Mouse (Mus musculus) embryonic facial prominence, embryonic 13.5 days (tissue): ENCODE data around the gene Adamts5. TPM values are rescaled to one million over a fixed set of nuclear protein-coding genes. Genes with fewer than 3 reads are reported as not detected.

Source experiments
- ATAC-seq: fragments of 200-750 bp; cut with Nextera tagmentation; 2 replicates; pipeline ENCODE4 v1.8.0; 2017; ENCODE audit warnings: low read depth; ENCODE audit not compliant: insufficient number of reproducible peaks, insufficient read depth, low FRiP score, low TSS enrichment
- H3K27ac ChIP-seq: fragments of 300-500 bp; sonication (generic); 2 replicates; pipeline ENCODE4 v1.5.1; 2015; ENCODE audit warnings: moderate library complexity, mild to moderate bottlenecking, inconsistent platforms
- H3K27me3 ChIP-seq: fragments of 300-500 bp; sonication (generic); 2 replicates; pipeline ENCODE4 v1.6.1; 2015; ENCODE audit warnings: mild to moderate bottlenecking, inconsistent platforms
- H3K36me3 ChIP-seq: fragments of 300-500 bp; sonication (generic); 2 replicates; pipeline ENCODE4 v1.6.1; 2015; ENCODE audit warnings: mild to moderate bottlenecking, inconsistent platforms
- H3K4me1 ChIP-seq: fragments of 300-500 bp; sonication (generic); 2 replicates; pipeline ENCODE4 v1.6.1; 2015; ENCODE audit warnings: inconsistent platforms
- H3K4me2 ChIP-seq: fragments of 300-500 bp; sonication (generic); 2 replicates; pipeline ENCODE4 v1.6.1; 2015; ENCODE audit warnings: moderate library complexity, mild to moderate bottlenecking, inconsistent platforms
- H3K4me3 ChIP-seq: fragments of 300-500 bp; sonication (generic); 2 replicates; pipeline ENCODE4 v1.5.1; 2015; ENCODE audit warnings: mild to moderate bottlenecking, inconsistent platforms
- H3K9ac ChIP-seq: fragments of 300-500 bp; sonication (generic); 2 replicates; pipeline ENCODE4 v1.6.1; 2015; ENCODE audit warnings: mild to moderate bottlenecking, inconsistent platforms
- H3K9me3 ChIP-seq: fragments of 300-500 bp; sonication (generic); 2 replicates; pipeline ENCODE4 v1.6.1; 2016; ENCODE audit warnings: inconsistent platforms
- WGBS: fragments of 180-500 bp; shearing (Covaris S2); methylation state at CpG from one replicate; pipeline ENCODE4 v1.1.7; 2015; ENCODE audit warnings: mixed read lengths; 5-methylcytosine and 5-hydroxymethylcytosine counted together
- polyA plus RNA-seq: library from polyadenylated mRNA; unstranded; fragments of >200 nt; fragmentation: Nextera tagmentation; extraction: Ambion mirVana; gene quantifications from 2 replicates; pipeline ENCODE4 v1.2.1, GENCODE M21; 2015

The Adamts5 gene
- polyA plus RNA-seq, 1 experiment from 2014 or later = 3.7 TPM

DNA sequence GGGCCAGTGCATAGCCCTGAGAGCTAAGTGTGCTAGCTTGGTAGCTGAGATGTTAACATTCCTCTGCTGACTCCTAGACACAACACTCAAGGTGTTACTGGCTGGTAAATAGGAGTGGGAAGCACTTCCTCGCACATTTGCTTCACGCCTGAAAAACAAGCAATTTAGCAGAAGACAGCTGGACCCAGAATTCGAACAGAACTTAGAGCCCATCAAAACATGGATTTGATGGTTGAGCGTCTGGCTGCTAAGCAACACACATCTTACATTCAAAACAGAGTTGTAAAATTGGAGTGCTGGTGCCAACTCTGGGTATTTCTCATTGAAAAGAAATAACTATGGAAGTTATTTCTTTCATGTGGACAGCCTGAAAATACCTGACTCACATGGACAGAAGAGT, 5.7 kb downstream of the Adamts5 start:
- Histone ChIP-seq H3K9me3 (no peaks in the 10 kb centered on the region), H3K4me1 (peaks cover 30% of the 10 kb centered on the region), H3K27ac (no peak overlapping the region), H3K9ac (no peak overlapping the region), H3K36me3 (no peaks in the 10 kb centered on the region), H3K27me3 (peaks cover 23% of the 10 kb centered on the region), H3K4me3 (no peak overlapping the region), H3K4me2 (no peak overlapping the region)
- 85% methylated on average over 4 of the region's 4 CpGs for WGBS
- no peak for ATAC-seq

DNA sequence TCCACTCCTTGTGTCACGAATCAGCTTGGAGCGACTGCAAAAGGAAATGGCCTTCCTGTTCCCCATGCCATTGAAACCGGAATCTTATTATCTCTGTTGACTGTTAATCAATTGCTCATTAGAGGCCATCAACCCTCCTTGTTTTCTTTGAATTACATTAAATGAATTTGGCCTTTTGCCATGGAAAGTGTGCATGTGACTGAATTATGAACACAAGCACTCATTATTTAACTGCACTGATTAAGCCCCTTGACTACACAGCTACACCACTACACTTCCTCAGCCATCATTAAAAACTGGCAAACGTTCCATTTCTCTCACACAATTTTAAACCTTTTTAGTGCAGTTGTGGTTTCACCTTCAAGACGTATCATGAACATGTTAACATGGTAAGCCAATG, 11.8 kb downstream of the Adamts5 start:
- no peak overlapping the region for H3K4me2 ChIP-seq
- no peaks in the 10 kb centered on the region for H3K9me3 ChIP-seq
- ATAC-seq = no peak
- H3K9ac ChIP-seq = no peak overlapping the region
- WGBS = 61% methylated on average over 5 of the region's 5 CpGs
- H3K4me1 ChIP-seq = peaks cover 13% of the 10 kb centered on the region; the same call in 1 of the 2 replicates
- H3K36me3 ChIP-seq = no peaks in the 10 kb centered on the region
- no peaks in the 10 kb centered on the region for H3K27me3 ChIP-seq
- H3K27ac ChIP-seq = no peak overlapping the region
- no peak overlapping the region for H3K4me3 ChIP-seq

DNA sequence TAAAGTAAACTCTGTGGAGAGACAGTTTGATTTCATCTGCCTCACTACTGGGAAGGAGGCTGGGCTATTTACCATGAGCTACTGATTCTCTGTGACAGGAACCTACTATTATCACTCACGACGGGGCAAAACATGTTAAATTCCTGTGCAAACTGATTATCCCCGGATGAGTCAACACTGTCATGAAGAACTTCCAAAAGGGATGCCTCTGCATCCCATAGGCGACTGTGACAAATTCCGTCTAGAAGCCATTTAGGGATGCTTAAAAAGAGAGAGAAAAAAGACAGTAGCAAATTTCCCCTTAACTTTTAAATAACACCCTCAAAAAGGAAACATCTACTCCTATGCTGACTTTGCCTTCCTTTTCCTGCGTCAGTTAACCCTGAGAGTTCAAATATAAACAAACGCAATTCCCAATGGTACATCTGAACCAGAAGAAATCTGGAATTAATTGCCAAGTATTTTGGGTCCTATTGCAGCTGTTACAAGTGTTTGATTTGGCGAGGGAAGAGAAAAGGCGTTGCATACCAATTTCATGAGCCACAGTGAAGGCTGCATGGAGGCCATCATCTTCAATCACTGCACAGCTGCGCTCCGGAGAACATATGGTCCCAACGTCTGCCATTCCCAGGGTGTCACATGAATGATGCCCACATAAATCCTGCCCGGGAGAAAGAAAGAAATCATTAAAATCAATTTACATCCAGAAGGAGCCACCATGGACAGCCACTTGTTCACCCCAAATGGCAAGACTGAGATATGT, 14.2 kb downstream of the Adamts5 start:
- H3K9me3 ChIP-seq = no peaks in the 10 kb centered on the region
- H3K27me3 ChIP-seq = no peaks in the 10 kb centered on the region
- WGBS = 36% methylated on average over 13 of the region's 13 CpGs
- H3K9ac ChIP-seq = no peak overlapping the region
- H3K27ac ChIP-seq = no peak overlapping the region
- no peak overlapping the region for H3K4me3 ChIP-seq
- H3K4me2 ChIP-seq = no peak overlapping the region
- ATAC-seq = no peak
- H3K36me3 ChIP-seq = no peaks in the 10 kb centered on the region
- H3K4me1 ChIP-seq = peaks cover 13% of the 10 kb centered on the region; the same call in 1 of the 2 replicates

DNA sequence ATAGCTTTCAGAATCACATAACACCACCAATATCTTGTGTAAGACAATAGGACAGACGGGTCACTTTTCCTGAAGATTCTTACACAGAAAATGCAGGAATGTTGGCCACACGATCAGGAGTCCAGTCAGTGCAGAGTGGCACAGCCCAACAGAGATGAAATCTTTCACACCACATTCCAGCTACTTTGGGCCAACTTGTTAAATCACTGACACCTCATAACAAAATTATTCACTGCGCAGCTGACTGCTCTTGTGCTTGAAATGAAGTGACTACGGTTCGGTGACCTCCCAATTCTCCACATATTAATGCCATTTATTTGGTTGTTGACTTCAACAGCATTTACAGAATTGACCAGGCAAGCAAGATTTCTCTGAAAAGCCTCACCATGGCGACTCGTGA, 22.6 kb downstream of the Adamts5 start:
- Histone ChIP-seq H3K4me3 (no peak overlapping the region), H3K9me3 (no peaks in the 10 kb centered on the region), H3K36me3 (no peaks in the 10 kb centered on the region), H3K27me3 (no peaks in the 10 kb centered on the region), H3K27ac (no peak overlapping the region), H3K9ac (no peak overlapping the region), H3K4me1 (no peaks in the 10 kb centered on the region), H3K4me2 (no peak overlapping the region)
- ATAC-seq = no peak
- WGBS = 91% methylated on average over 7 of the region's 7 CpGs

DNA sequence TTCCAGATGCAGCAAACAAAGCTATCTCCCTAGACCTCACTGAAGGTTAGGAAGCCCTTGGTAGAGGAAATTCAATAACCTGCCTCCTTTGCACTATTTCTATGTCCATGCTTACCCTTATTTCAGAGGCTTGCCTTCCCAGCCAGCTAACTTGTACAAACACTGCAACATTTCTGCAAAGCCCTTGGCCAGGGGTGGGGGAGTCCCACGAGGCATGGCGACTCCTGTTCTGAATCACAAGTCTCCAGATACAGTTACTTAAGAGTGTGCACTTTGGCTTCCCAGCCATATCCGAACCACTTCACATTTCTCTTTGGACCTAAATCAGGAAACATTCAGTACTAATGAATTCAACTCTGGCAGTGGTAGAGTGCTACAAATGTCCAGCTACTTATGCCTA, 27.5 kb downstream of the Adamts5 start:
- no peaks in the 10 kb centered on the region for H3K4me1 ChIP-seq
- no peak overlapping the region for H3K9ac ChIP-seq
- no peaks in the 10 kb centered on the region for H3K9me3 ChIP-seq
- ATAC-seq = no peak
- no peaks in the 10 kb centered on the region for H3K27me3 ChIP-seq
- H3K4me3 ChIP-seq = no peak overlapping the region
- H3K36me3 ChIP-seq = no peaks in the 10 kb centered on the region
- WGBS = 78% methylated on average over 3 of the region's 3 CpGs
- no peak overlapping the region for H3K27ac ChIP-seq
- no peak overlapping the region for H3K4me2 ChIP-seq

DNA sequence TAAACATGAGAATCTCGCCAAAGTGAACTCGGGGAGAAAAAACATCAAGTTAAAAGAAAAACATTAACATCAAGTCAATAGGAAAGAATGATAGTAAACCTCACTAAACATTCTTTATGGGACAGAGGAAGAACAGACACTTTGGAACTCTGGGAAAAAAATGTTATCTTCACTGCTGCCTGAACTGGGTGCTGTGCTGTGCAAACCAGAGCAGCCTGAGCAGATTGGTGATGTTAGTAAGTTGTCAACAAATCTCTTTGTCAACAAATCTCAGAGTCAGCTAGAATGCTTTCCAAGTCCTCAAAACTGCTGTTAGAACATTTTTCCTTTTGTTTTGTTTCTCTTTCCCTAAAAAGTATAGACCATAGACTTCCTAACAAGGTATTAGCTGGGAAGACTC, 29.7 kb downstream of the Adamts5 start:
- Histone ChIP-seq H3K36me3 (0 out of 2 replicates have a peak, but pooled peaks cover 4% of the 10 kb centered on the region), H3K9ac (no peak overlapping the region), H3K27me3 (no peaks in the 10 kb centered on the region), H3K4me2 (no peak overlapping the region), H3K27ac (no peak overlapping the region), H3K9me3 (no peaks in the 10 kb centered on the region), H3K4me1 (no peaks in the 10 kb centered on the region), H3K4me3 (no peak overlapping the region)
- ATAC-seq = no peak
- 81% methylated on average over 2 of the region's 2 CpGs for WGBS

DNA sequence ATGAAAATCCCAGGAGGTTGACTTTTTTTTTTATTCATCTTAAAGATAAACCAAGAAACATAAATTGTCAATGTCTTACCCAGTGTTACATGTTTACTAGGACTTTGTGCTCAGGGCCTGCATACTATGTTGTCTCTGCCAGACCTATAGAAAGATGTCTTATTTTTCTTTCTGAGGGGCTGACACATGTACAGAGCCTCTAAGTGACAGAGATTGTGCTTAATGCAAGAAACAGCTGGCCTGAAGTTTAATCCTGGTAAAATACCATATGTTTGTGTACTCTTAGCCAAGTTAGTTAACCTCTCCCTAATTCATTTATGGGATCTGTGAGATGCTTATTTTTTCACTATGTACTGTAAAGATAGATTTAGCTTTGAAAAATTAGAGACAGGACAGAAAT, 30.4 kb downstream of the Adamts5 start:
- no peak for ATAC-seq
- H3K4me1 ChIP-seq = no peaks in the 10 kb centered on the region
- H3K27me3 ChIP-seq = no peaks in the 10 kb centered on the region
- H3K9me3 ChIP-seq = no peaks in the 10 kb centered on the region
- H3K4me2 ChIP-seq = no peak overlapping the region
- no peak overlapping the region for H3K27ac ChIP-seq
- H3K9ac ChIP-seq = no peak overlapping the region
- no peak overlapping the region for H3K4me3 ChIP-seq
- 0 out of 2 replicates have a peak, but pooled peaks cover 4% of the 10 kb centered on the region for H3K36me3 ChIP-seq

DNA sequence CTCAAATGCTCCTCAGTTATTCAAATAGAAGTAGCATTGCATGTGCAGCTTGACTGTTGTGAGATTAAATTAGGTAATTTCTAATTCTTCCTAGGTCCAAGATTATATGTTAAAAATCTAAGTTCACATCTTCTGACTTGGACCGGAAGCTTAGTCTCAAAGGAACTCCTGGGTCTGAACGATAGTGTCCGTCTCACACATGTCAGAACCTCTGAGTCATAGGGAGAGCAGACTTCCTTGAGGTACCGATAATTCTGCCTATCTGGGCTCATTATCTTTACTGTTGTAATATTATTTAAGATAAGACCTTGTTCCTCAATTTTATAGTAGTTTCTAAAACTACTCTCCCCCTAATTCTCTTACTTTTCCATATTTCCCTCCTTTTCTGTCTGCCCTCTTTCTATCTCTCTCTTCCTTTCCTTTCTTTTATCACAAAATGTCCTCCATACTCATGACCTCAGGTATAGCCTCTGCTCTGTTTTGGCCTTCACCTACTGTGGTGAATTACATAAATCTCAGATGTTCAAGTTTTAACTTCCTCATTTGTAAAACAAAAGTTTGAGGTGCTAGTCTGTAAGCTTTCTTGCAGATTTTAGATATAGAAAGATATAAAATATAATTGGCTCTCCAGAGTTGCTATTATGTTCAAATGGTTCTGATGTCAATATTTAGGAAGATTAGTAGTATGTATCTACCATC, 36.8 kb downstream of the Adamts5 start:
- Histone ChIP-seq H3K27ac (no peak overlapping the region), H3K36me3 (peaks cover 10% of the 10 kb centered on the region; the same call in 1 of the 2 replicates), H3K27me3 (no peaks in the 10 kb centered on the region), H3K9ac (no peak overlapping the region), H3K9me3 (no peaks in the 10 kb centered on the region), H3K4me1 (no peaks in the 10 kb centered on the region), H3K4me3 (no peak overlapping the region), H3K4me2 (no peak overlapping the region)
- 87% methylated on average over 4 of the region's 4 CpGs for WGBS
- ATAC-seq = no peak

DNA sequence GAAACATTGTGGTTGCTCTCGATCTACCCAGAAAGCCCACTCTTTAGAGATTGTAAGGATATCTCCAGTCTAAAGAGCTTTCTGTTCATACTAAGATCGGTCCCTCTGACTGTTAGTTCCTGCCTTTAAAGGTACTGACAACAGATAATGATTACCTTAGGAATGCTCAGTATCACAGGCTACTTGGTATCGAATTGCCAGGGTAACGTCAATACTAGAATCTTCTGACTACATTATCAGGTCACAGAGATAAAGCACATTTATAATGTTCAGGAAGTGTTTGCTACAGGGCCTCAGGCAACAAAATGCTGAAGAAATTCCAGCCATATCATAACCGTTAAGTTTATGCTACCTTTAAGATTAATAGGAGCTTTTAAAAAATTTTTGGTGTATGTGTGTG, 47.1 kb downstream of the Adamts5 start:
- ATAC-seq = no peak
- H3K27me3 ChIP-seq = no peaks in the 10 kb centered on the region
- H3K9ac ChIP-seq = no peak overlapping the region
- no peaks in the 10 kb centered on the region for H3K4me1 ChIP-seq
- no peak overlapping the region for H3K4me3 ChIP-seq
- no peak overlapping the region for H3K4me2 ChIP-seq
- 76% methylated on average over 5 of the region's 5 CpGs for WGBS
- no peaks in the 10 kb centered on the region for H3K9me3 ChIP-seq
- no peak overlapping the region for H3K27ac ChIP-seq
- no peaks in the 10 kb centered on the region for H3K36me3 ChIP-seq

DNA sequence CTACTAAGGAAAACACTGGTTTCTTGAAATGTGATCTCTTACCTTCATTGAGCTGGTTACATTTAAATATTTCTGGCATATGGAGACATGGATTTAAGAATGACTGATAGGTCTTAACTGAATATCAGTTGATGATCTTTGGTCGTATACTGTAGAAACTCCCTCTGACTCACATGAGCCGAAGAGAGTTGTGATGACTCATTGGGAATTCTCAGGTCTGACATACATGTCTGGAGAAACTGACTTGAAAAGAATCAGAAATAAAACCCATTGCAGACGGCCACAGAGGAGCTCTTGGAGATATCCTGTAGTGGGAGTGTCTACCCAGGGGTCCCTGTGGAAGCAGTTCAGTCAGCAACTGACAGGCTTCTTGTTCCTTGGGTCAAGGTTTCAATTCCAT, 74.6 kb downstream of the Adamts5 start:
- no peak overlapping the region for H3K27ac ChIP-seq
- 65% methylated on average over 3 of the region's 3 CpGs for WGBS
- no peak overlapping the region for H3K4me3 ChIP-seq
- H3K4me1 ChIP-seq = no peaks in the 10 kb centered on the region
- H3K9ac ChIP-seq = no peak overlapping the region
- ATAC-seq = no peak
- H3K27me3 ChIP-seq = no peaks in the 10 kb centered on the region
- no peaks in the 10 kb centered on the region for H3K9me3 ChIP-seq
- H3K4me2 ChIP-seq = no peak overlapping the region
- H3K36me3 ChIP-seq = no peaks in the 10 kb centered on the region

DNA sequence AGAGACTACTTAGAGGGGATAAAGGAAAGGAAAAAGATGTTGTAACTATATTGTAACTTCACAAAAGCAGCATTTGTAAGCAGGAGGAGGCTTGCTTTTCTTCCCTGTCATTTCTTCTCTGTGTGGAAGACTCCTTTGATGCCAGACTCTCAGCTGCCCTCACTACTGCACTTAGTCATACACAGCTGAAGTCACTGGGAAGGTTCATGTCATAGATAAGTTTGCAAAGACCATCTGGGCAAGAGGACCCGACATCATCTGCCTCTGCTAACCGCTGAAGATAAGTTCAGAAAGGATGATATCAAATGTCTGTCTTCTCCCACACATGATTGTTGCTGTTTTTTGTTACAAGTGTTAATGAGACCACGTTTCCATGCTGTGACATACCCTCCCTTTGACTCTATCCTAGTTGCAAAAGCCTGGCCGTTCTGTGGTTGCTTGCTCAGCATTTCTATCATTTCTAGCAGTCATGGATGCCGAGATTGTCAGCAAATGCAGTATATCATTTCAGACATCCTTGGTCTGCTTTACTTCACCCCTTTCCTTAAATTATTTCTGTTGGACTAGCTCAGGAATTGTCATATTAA, 79.2 kb downstream of the Adamts5 start:
- Histone ChIP-seq H3K9ac (no peak overlapping the region), H3K36me3 (no peaks in the 10 kb centered on the region), H3K9me3 (no peaks in the 10 kb centered on the region), H3K4me2 (no peak overlapping the region), H3K27me3 (0 out of 2 replicates have a peak, but pooled peaks cover 4% of the 10 kb centered on the region), H3K4me1 (no peaks in the 10 kb centered on the region), H3K27ac (no peak overlapping the region), H3K4me3 (no peak overlapping the region)
- WGBS = 70% methylated on average over 5 of the region's 5 CpGs
- no peak for ATAC-seq
